Mouse (Mus musculus): ENCODE data around the gene Kmt2d.

- TF ChIP-seq CTCF (IDR thresholded peaks at IDR 0.05; ENCODE audit: control insufficient read depth, insufficient read depth, low read length): 0 out of 2 replicates have a peak, but pooled peaks have one; percentile 1
- no peak for TF ChIP-seq POLR2A (IDR thresholded peaks at IDR 0.05; ENCODE audit: borderline replicate concordance, control insufficient read depth, low read depth, low read length)
These were observed 1.2 kb upstream of the Kmt2d start for GRCm38 (mm10) chr15:98871916-98872888.
